Comparison of ENCODE assay signal across 8 mouse cellular contexts in the genomic region with DNA sequence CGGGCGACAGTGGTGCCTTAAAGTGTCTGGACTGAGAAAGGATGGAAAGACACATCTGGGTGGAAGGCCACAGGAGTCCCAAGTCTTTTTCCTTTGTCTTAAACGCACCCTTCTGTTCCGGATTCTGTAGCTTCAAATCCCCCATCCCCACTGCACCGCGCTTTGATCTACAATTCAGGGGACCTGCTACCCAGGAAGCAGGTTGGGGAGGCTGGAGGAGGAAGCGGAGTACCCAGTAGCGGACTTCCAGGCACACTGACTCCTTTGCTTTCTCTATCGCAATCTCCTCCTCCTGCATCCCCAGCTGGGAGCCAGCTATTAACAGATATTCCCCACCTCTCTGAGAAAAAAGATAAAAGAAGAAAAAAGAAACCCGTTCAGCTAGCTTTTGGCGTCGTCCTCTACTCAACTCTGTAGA. TPM values are rescaled to one million over a fixed set of nuclear protein-coding genes. Genes with fewer than 3 reads are reported as not detected.
A peak's percentile ranks its signal among the peaks of the same experiment; 100 is the strongest.
DNase-seq lines count a peak whose midpoint lies in the region; ATAC-seq and TF ChIP-seq lines count a peak whose summit lies in the region.

No protein-coding gene starts in this region.

- no peak for ATAC-seq in lung, embryonic 16.5 days (ENCODE audit: low read depth)
- ATAC-seq in intestine, postnatal 0 days, result no peak
- ATAC-seq in neural tube, embryonic 15.5 days (ENCODE audit: low FRiP score), result peak; percentile 28
- ATAC-seq in monocyte, adult 5-6 weeks (replicated peaks; ENCODE audit: insufficient number of reproducible peaks, low FRiP score, low TSS enrichment, poor library complexity, severe bottlenecking), result no peak

- H3K9me3 ChIP-seq in lung, embryonic 16.5 days (ENCODE audit: control insufficient read depth, low read length), result no peaks in the 10 kb centered on the region
- H3K9me3 ChIP-seq in intestine, postnatal 0 days (ENCODE audit: control insufficient read depth), result no peaks in the 10 kb centered on the region
- H3K9me3 ChIP-seq in neural tube, embryonic 15.5 days (replicated peaks), result no peaks in the 10 kb centered on the region

- no peaks in the 10 kb centered on the region for H3K36me3 ChIP-seq in lung, embryonic 16.5 days (ENCODE audit: control insufficient read depth, insufficient read depth, low read length)
- H3K36me3 ChIP-seq in intestine, postnatal 0 days (ENCODE audit: control insufficient read depth, insufficient read depth), result no peaks in the 10 kb centered on the region
- no peaks in the 10 kb centered on the region for H3K36me3 ChIP-seq in neural tube, embryonic 15.5 days

- no peak overlapping the region for H3K9ac ChIP-seq in lung, embryonic 16.5 days (ENCODE audit: low read length)
- H3K9ac ChIP-seq in intestine, postnatal 0 days (ENCODE audit: low read depth, low read length), result no peak overlapping the region
- H3K9ac ChIP-seq in neural tube, embryonic 15.5 days (replicated peaks), result peak overlapping the region; percentile 21

- H3K27me3 ChIP-seq in lung, embryonic 16.5 days (ENCODE audit: control insufficient read depth, insufficient read depth, low read depth, low read length), result peaks cover 53% of the 10 kb centered on the region
- peaks cover 60% of the 10 kb centered on the region for H3K27me3 ChIP-seq in intestine, postnatal 0 days (replicated peaks; ENCODE audit: control insufficient read depth, insufficient read depth, low read length)
- no peaks in the 10 kb centered on the region for H3K27me3 ChIP-seq in neural tube, embryonic 15.5 days (replicated peaks)

- peak; percentile 38 for DNase-seq in adrenal gland, postnatal 10 days
- no peak for DNase-seq in adrenal gland, postnatal 25 days
- no peak for DNase-seq in lung, postnatal 4 days
- DNase-seq in gastrocnemius, postnatal 14 days, result no peak

- WGBS in lung, embryonic 16.5 days, result 7% methylated on average over 12 of the region's 12 CpGs
- WGBS in intestine, postnatal 0 days, result 9% methylated on average over 12 of the region's 12 CpGs
- WGBS in neural tube, embryonic 15.5 days, result 1% methylated on average over 12 of the region's 12 CpGs

- intact Hi-C loops in gastrocnemius, postnatal 14 days (cut with DNase I; ENCODE audit: low total_unique reads), result no loop called here

- H3K4me2 ChIP-seq in lung, embryonic 16.5 days (ENCODE audit: low read depth, low read length), result peak overlapping the region; percentile 76
- peak overlapping the region; percentile 56 for H3K4me2 ChIP-seq in intestine, postnatal 0 days (replicated peaks; ENCODE audit: low read depth)
- peak overlapping the region; percentile 90 for H3K4me2 ChIP-seq in neural tube, embryonic 15.5 days

- H3K4me1 ChIP-seq in lung, embryonic 16.5 days (replicated peaks; ENCODE audit: control insufficient read depth, insufficient read depth, low read length), result peaks cover 6% of the 10 kb centered on the region
- no peaks in the 10 kb centered on the region for H3K4me1 ChIP-seq in intestine, postnatal 0 days (replicated peaks; ENCODE audit: control insufficient read depth, insufficient read depth, low read length)
- peaks cover 64% of the 10 kb centered on the region for H3K4me1 ChIP-seq in neural tube, embryonic 15.5 days

- peak overlapping the region; percentile 42 for H3K4me3 ChIP-seq in lung, embryonic 16.5 days (ENCODE audit: low read length)
- peak overlapping the region; percentile 26 for H3K4me3 ChIP-seq in intestine, postnatal 0 days (ENCODE audit: low read depth, low read length)
- H3K4me3 ChIP-seq in neural tube, embryonic 15.5 days (replicated peaks), result peak overlapping the region; percentile 41

- no peak for TF ChIP-seq CTCF in intestine, postnatal 0 days (IDR thresholded peaks at IDR 0.05; ENCODE audit: low read depth)

- H3K27ac ChIP-seq in lung, embryonic 16.5 days (ENCODE audit: low read length), result no peak overlapping the region
- no peak overlapping the region for H3K27ac ChIP-seq in intestine, postnatal 0 days (ENCODE audit: low read depth, low read length)
- H3K27ac ChIP-seq in neural tube, embryonic 15.5 days (replicated peaks), result peak overlapping the region; percentile 71

RNA-seq across cellular contexts. Expression of gene Nr2f1, which starts 10.1 kb away (rescaled TPM):
- total RNA-seq in adrenal gland, postnatal 10 days (2021), result 10 to 100 TPM; 15.0 to 18.4 TPM
- 17.5 and 28.8 TPM in 2 replicates for total RNA-seq in adrenal gland, postnatal 25 days (2021)
- polyA plus RNA-seq in lung, embryonic 16.5 days (2015; fragmentation: Nextera tagmentation; extraction: Ambion mirVana), result 3.6 and 3.7 TPM in 2 replicates
- polyA plus RNA-seq in intestine, postnatal 0 days (2015; fragmentation: Nextera tagmentation; extraction: Ambion mirVana), result 0.82 and 1.0 TPM in 2 replicates
- 30.3 and 37.8 TPM in 2 replicates for polyA plus RNA-seq in neural tube, embryonic 15.5 days (2015; fragmentation: Nextera tagmentation; extraction: Ambion mirVana)
- 1 to 10 TPM; 1.7 to 2.4 TPM for total RNA-seq in gastrocnemius, postnatal 14 days (2021)
- not detected in 3 replicates for total RNA-seq in monocyte, adult 5-6 weeks (2017)
